Mouse (Mus musculus) CD4-positive, CD25-positive, alpha-beta regulatory T cell, adult 4 months (primary cell): ENCODE data around the gene Gm27027. TPM values are rescaled to one million over a fixed set of nuclear protein-coding genes. Genes with fewer than 3 reads are reported as not detected.

Experiments
- ATAC-seq: one replicate; pipeline ENCODE4 v1.8.0; 2017
- polyA plus RNA-seq, 2 experiments: library from polyadenylated mRNA; unstranded; fragments of 100-300 nt; shearing (Covaris generic); gene quantifications; one replicate each; pipeline ENCODE4 v1.2.1; 2017

The Gm27027 gene
- polyA plus RNA-seq, 2 experiments from 2014 or later, result not detected

DNA sequence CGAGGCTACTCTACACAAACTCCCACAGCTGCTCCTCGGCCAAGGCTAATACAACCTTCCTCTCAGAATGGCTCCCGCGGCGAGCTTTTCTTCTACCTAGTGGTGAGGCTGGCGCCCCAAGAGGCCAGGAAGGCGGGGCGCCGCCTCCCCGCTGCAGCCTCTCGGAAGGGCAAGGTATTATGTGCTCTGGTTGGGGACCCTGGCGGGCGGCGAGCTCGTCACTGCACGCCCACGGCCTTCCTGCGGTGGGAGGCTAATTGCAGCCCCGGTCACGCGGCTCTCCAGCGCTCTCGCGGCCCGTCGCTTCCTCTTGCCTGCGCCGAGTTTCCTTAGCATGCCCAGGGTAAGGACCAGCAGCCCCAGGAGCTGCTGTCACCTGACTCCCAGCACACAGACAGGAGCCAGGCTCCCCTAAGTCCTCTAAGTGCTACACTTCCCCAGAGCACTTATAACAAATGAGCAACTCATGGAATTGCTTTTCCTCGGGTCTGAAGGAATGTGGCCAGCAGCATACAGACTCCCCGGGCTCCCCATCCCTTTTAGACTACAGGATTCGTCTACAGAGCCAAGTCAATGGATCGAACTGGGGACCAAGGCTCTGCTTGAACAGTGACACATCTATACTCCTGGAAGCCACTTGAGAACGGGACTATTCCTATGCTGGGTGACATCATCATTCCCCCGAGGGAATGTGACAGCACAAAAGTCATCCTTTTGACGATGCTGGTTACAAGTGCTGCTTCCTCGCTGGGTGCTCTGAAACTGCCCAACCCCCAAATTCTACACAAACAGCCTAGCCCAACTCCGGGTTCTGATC, 19.5 kb downstream of the Gm27027 start:
- peak; percentile 91 for ATAC-seq

DNA sequence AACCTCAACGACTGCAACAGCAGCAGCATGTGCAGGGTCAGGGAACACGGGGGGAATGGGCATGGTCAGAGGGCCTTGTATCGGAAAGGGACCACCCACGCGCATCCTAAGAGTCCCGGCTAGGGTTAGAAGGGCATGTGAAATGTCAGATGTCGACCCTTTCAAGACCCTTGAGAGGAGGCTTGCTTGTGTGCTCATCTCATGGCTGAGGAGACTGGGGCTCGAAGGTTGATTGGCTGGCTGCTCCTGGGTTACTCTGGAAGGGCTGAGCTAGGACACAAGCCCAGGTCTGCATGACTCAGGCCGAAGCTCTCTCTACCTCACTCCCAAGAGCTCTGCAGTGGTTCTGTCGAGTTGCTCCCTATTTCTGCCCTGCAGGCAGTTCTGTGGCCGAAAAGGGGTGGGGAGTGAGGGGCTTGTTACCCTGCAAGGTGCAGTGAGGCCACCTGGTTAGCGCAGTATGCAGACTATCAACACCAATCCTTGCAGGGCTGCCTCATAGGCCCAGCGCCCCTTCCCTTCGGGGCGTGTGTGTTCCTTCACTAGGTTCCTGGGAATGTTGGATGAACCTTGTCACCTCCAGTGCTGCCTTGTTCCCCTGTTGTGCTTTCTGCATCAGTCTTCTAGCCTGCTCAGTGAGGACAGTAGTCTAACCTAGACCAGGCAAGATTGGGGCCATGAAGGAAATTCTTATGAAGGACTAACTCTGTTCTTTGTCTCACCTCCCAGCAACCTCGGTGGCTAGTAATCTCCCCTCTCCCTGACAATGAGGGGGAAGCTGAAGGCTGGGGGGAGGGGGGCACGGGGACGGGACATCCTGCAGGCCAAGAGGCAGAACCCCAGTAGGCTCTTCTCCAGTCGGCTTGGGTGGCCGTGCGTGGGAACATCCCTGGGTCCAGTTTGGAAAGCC, 20.4 kb downstream of the Gm27027 start:
- peak; percentile 22 for ATAC-seq

DNA sequence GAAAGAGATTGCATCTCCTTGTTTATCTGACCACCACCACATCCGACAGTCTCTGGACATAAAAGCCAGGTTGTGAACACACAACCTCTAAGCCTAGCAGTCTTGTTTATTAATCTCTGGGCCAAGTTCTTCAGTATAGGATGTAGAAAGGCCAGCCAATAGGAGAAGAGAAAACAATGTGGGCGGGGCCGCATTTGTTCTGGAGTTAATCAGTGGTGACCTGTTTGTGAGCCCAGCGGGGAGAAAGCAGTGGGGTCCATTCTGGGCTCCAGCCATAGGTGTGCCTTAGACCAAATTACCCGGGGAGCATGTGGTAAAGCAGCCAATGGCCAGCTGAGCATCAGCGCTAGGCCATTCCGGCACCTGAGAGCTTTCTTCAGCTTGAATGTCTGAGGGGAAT, 21.1 kb downstream of the Gm27027 start:
- no peak for ATAC-seq

DNA sequence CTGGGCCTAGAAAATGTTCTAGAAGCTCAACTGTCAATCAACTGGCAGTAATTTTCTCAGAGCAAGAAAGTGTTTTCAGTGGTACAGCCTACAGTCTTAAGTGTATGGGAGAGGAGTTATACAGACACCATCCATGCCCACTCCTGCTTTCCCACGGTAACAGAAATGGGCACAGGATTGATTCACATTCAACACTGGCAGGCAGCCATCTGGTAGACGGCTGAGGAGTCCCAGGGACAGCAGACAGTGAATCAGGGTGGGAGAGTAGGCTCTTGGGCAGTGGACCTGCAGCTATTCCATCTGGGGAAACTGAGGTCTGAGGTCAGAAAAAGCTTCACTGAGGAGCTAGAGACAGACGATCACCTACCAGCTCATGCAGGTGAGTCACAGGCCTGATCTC, 24.5 kb downstream of the Gm27027 start:
- ATAC-seq, result no peak

DNA sequence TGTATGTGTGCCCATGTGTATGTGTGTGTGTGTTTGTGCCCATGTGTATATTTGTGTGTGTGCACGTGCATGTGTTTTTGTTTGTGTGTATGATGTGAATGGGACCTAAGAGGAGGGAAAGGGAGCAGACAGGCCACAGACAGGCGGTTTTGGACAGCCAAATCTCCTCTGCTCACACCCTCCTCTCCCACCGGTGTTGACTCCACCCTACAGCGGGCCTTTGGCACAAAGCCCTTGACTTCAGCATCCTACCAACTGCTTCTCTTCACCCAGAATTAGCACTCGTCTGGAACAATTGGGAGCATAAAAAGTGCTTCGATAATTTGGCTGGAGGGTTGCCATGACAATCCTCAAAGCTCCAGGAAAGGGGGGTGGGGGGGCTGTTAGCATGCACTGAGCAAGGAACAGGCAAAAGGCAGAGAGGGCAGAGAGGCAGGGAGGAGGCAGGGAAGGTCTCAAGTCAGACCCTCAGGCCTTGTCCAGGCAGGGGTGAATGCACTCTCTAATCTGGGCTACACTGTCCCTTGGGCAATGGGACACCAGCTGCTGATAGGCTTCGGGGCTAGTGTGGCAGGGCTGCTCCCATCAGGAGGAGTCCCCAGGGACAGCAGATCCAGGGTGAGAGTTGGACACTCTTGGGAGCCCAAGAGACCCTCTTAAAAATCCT, 31.5 kb downstream of the Gm27027 start:
- no peak for ATAC-seq

DNA sequence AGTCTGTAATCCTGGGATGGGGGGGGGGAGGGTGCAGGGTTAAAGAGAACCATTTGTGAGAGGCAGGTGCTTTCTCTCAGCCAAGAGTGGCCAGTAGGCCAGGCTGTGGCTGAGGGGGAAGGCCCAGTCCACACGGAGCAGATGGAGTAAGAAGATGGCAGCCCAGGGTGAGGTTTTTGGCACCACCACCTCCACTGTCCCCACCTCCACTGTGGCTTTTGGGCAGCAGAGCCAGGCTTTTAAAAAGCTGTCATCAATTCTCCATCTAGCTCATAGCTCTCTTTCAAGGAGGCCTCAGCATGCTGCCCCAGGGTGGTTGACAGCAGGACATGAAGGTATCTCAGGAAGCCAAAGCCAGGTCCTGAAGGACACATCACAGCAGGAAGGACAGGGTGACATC, 32.4 kb downstream of the Gm27027 start:
- no peak for ATAC-seq

DNA sequence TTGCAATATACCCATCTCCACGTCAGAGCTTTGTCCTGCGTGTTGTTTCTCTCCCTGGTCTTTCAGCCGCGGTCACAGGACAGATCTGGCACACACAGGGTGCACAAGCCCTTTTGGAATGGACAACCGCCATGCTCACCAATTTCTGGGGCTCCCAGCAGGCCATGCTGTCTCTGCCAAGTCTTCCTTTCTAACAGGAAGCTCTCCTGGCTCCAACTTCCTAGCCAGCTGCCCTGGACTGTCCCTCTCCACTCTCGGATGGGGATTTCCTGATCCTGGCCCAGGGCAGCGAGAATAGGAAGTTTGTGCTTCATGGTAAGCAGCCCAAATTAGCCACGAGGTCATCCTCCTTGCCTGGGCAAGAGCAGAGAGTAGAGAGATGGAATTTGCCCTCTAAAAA, 34.4 kb downstream of the Gm27027 start:
- ATAC-seq, result no peak

DNA sequence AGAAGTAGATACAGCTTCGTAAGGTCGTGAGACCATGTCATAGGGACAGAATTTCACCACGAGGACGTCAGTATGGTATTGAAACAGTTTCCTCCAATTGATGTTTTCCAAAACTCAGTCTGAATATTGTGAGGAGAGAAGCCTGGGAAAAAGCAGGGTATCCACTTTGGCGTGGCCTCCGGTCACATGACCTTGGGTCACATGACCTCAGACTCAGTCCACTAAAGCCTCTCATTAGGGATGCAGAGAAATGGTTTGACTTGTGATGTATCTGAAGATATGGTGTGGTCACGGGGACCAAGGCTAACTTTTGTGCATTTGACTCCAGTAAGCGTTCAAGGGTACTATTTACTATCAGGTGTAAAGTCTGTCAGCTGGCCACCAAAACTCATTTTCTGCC, 36.8 kb downstream of the Gm27027 start:
- ATAC-seq, result no peak

DNA sequence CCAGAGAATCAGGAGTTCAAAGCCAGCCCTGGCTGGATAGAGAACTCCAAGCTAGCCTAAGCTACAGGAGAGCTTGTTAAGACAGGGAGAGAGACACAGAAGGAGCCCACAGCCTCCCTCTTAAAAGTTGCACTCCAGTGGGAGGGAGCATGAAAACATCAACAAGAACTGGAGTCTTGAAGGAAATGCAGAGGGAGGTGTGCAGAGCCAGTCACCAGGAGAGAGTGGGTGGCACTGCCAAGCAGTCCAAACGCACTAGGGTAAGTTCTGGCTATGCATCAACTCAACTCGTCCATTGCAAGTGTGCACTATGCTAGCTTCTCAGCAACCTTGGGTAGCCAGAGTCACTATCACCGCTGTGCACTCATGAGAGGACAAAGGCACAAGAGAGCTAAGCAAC, 37.9 kb downstream of the Gm27027 start:
- no peak for ATAC-seq

DNA sequence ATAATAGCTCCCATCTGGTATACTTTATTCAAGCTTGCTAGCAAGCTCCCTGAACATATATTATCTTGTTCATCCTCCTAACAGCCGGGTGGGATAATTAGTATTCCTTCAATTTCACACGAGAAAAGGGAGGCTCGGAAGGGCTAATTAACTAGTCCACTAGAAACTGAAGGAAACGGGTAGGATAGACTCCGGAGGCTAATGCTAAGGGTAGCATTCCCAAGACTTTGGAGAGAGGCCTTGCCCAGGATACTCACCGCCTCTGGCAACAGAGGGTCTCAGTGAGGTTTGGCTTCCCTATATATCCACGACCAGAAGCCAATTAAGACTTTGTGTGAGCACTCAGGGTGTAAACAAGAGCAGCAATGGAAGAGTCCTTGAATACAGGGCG, 38.4 kb downstream of the Gm27027 start:
- ATAC-seq, result no peak

DNA sequence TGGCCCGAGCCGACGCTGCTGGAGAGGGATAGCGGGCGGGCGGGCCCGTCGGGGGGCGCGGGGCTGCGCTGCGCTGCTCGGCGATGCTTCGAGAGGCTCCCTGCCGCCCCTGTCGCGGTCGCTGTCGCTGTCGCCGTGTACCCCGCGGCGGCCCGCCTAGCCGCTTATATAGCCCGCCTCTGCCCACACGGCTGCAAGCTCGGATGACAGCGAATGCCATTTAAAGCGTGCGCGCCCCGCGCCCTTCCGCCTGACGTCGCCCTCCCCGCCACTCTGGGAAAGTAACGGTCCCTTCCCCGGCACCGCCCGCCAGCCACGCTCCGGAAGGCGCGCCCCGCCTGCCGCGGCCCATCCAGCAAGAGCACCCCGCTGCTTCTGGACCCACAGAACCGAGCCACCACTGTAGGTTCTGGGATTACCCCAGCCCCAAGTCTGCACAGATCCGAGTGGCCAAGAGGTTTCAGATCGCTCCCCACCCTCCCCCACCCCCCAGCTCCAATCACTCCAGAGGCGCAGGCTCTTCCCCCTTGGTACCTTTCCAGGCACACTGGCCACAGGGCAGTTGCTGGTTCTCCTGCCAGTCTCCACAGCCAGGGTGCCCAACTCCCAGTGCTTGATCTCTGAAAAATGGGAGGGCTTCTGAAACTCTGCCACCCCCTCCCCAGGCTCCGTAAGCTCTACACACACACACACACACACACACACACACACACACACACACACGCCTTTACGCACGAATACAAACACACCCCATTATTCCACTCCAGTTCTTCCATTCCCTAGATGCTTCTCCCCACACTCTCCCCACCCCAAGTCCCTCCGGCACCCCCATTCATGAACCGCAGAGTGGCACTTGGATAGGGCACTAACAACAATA, 39.0 kb downstream of the Gm27027 start, which contains the start of gene Gm13889:
Gm13889 (minus strand) TSS at position 294 of the 877 bp plus-strand sequence.
- peak; percentile 41 for ATAC-seq

DNA sequence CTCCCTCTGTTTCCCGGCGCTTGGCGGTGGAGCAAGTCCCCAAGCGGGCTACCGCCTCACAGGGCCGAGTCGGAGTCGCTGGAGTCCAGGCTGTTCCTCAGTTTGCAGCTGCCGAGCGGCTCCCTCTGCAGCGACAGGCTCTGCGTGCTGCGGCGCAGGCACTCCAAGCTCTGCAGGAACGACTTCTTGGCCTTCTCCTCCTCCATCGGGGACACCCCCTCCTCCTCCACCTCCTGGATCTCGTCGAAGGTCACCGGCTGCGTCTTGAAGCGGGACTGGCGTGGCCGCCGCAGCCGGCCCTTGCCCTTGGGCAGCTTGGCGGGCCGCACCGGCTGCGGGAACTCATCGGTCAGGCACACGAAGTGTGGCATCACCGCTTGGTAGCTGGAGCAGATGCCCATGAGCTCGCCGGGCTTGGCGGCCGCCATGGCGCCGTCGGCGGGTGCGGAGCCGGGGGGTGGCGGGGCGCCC, 39.8 kb downstream of the Gm27027 start:
- no peak for ATAC-seq

DNA sequence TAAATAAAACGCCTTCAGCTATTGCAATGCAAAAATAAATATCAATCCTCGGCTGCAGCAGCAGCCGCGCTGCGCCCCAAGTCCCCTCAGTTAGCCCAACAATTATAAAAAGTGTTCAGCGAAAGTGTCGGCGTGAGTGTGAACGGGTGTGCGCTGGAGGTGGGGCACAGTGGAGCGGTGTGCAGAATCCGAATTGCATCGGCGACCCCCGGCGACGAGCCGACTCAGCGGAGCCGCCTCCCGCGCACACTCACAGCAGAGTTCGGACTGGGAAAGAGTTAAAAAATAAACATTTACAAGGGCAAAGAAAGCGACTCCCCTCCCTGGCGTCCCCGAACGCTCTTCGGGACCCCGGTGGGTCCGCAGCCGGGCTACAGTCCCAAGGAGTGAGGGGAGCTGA, 40.3 kb downstream of the Gm27027 start:
- no peak for ATAC-seq

DNA sequence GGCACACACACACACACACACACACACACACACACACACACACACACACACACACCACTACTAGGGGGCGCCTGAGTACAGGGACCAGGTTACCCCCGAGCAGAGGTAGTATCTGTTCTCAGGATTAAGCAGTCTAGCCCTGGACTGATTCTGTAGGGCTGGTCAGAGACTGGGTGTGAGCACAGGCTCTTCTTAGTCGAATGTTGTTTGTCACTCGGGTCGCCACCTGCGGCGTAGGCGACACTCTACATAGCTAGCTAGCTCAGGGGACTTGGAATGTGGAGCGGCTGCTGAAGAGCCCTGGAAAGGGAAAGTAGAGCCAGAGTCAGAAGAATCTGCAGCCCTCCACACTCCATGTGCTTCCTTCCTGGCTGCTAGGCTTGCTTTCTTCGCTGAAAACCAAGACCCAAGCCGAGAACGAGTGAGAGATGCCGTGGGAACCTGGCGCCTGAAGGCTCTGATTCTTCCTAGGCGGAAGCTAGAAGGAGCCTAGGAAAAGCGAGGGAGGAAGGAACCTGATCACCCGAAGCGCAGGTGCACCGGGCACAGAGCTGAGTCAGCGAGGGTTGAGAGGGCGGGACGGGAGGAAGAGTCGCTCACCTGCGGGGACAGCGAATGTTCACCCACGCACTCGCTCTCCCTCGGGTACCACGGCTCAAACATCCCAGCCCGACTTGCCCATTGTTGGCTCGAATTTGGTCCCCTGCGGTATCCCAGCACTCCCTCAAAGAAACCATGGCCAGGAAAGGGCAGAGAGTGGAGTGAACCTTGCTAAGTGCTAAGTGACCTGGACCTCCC, 41.2 kb downstream of the Gm27027 start:
- peak; percentile 8 for ATAC-seq

DNA sequence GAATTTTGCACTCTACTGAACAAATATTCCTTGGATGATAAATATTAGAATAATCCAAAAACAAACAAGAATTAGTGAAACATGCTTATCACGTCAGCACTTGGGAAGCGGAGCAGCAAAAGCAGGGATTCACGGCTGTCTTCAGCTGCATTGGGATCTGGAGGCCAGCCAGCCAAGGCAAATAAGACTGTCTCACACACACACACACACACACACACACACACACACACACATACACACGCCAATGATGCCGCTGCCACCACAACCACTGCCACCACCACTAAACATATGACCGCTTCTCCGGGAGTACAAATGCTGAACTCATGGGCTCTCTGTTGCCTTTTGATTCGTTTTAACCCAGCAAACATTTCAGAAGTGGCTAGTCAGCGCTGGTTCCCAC, 42.4 kb downstream of the Gm27027 start:
- ATAC-seq, result no peak

DNA sequence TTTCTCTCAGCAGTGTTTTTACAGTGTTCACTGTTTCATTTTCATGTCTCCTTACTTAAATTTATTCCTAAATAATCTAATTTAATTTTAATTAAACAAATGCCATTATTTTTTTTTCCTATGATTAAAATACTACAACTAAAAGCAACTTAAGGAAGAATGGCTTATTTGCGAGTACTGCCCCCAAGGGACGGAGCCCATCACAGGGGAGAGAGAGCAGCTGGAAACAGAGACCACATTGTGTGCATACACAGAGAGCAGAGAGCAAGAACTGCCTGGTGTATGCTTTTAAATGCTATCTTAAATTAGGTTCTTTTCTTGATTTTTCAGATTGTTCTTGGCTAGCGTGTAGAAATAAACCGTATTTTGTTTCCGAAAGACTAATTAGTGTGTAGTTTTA, 49.2 kb downstream of the Gm27027 start:
- no peak for ATAC-seq

DNA sequence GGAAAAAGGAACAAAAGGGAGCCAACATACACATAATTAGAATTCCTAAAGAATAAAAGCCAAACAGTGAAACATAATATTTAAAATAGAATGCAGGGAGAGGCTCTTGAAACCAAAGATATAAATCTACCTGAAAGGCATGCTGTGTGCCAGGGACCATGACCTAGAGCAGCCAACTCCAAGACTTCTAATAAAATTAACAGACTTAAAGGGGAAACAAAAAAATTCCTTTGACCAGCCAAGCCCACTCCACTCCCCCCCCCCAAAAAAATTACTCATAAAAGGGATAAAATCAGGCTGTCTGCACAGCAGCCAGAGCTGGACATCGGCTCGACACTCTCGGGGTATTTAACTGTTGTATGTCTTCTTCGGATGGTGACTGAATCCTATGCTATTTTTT, 51.3 kb downstream of the Gm27027 start:
- ATAC-seq, result no peak

DNA sequence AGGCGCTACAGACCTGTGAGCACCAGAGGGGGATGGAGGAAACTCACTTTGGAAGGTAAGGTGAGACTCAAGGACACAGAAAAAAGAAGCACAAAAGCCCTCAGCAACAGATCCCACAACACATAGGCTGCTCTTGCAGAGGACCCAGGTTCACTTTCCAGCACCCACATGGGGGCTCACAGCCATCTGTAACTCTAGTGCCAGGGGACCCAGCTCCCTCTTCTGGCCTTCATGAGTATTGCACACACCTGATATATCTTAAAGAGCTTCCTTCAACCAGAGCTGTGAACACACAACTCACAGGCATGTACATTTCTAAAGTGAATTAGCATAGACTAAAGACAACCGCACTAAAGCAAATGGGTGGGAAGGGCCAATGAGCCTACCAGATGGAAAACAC, 52.1 kb downstream of the Gm27027 start:
- no peak for ATAC-seq

DNA sequence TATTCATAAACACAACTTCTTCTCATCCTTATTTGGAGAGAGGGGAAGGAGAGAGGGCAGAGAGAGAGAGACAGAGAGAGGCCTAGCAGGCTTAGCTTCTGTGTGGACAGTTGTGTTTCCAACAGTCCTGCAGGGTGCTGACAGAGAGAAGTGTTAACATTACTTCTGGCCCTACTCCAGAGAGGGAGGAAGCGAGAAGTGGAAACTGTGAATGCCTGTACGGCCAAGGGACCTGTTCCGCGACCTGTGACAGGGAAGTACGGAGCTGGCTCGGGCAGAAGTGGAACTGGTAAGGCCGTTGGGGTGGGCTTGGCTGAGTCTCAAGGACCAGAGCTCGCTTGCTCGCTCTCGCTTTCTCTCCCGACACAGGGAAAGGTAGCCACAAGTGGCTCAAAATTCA, 54.5 kb downstream of the Gm27027 start:
- no peak for ATAC-seq

DNA sequence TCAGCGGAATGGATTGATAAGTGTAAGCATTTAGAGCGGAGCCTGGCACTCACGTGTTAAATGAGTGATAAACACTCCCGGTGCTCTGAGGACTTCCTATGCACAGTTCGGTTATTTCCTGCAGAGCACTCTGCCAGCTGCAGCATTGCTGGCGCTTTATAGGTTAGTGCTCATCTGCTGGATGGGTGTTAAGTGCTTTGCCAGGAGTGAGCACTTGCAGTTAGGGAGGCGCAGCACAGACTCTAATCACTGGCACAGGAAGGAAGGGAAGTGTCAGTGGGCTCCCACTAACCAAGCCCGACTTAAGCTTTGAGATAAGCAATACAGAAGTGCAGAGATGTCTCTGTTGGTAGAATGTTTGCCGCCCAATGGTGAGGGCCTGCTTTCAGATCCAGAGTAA, 57.6 kb downstream of the Gm27027 start:
- no peak for ATAC-seq

DNA sequence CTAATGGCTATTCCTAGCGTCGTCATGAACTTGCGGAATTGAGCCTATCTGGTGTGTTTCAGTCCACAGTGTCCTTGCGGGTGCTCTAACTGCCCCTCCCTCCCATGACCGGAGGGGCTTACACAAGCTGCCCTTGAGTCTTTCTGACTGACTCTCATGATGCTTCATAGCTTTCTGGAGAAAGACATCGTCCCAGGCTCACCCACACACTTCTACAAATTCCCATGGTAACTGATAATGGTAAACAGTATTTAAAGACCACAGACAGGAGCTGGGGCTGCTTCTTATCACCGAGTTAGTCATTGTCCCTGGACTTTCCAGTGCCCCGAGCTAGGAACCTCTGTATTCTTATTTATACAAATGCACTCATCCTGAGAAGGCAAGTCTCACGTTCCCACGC, 67.3 kb downstream of the Gm27027 start:
- ATAC-seq, result no peak
